Mouse (Mus musculus): ENCODE results near the gene Slc27a4.
A peak's percentile ranks its signal among the peaks of the same experiment; 100 is the strongest.
"Not testable (repeated sequence)": the region's sequence is repeated elsewhere in the genome, so short reads cannot be mapped to it uniquely, and the experiment has no call there.

Slc27a4 gene

GRCm38 (mm10) chr2:29802075-29802826 is at the start of gene Slc27a4:
Gene Slc27a4 (plus strand): TSS chr2:29802634.
- DNase-seq (ENCODE audit: extremely low read depth, low read depth) = peak; percentile 65

DNA sequence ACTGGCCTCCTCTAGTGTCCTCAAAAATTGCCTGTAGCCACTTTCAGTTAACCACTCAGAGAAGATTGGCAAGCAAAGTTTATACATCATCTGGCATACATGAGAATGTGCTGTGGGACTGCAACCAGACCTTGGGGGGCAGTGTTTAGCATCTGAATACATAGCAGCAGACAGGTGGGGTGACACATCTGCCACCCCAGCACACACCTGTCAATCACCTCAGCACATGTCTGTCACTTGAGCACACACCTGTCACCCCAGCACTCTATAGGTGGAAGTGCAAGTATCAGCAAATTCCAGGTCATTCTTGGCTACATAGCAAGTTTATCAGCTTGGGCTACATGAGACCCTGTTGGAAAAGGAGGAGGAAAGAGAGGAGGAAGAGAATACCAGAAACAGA is 46.7 kb upstream of the Slc27a4 start:
- DNase-seq (ENCODE audit: extremely low read depth, low read depth) = no peak

- DNase-seq (ENCODE audit: extremely low read depth, low read depth) = peak; percentile 20
These were observed 37.6 kb upstream of the Slc27a4 start for GRCm38 (mm10) chr2:29764831-29765230.

DNA sequence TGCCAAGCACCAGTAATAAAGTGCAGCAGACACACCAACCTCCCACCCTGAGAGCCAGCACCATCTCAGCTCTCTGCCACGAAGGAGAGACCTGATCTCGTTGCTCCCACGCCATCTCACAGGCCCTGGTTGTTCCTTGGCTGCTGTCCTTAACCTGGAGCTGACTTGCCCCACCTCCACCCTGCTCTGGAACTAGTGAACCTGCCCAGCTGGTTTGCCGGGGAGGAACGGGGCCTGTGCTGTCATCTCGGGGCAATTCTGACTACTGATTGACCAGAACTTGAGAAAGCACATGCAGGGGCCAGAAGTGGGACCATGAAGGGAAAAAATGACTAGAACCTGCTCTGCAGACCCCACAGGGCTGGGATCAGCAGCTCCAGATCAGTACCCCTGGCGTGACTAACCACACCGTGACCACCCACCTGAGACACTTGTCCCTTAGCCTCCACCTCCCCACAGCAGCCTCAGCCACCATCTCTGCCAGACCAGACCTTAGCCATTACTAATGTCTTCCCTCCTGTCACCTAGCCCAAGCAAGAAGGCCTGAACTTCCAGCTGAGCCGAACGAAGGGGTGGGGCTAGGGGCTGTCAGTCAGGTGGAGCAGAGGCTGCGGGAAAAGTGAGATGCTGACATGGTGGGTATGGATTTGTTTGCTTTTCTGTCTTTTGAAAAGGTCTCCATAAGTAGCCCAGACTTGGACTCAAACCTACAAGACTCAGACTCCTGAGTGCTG is 34.3 kb upstream of the Slc27a4 start:
- DNase-seq (ENCODE audit: extremely low read depth, low read depth) = no peak

DNA sequence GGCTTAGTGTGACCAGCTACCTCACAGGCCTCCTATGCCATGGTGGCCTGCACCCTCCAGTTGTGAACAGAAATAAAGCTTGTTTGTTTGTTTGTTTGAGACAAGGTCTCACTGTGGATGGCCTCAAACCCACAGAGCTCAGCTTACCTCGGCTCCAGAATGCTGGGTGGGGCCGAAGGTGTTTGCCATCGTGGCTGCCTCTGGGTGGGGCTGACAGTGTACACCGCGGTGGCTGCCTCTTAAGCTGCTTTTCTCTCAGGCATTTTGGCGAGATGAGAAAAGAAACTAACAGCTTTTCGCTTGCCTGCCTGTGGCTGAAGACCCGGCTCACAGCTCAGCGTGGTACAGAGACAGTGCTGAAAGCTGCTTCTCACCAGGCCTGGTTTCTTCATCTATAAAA is 33.5 kb upstream of the Slc27a4 start:
- no peak for DNase-seq (ENCODE audit: extremely low read depth, low read depth)

DNA sequence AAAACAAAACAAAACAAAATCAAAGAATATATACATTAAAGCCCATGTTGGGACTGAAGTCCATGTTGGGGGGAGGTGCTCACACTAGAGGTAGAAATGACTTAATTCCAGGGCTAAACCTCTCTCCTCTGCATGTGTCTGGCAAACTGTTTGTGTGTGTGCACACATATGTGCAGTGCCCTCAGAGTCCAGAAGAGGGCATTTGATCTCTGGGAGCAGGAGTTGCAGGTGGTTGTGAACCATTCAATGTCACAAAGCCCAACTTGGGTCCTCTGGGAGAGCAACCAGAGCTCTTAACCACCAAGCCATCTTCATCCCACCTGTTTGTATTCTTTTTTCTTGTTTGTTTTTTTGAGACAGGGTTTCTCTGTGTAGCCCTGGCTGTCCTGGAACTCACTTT is 32.3 kb upstream of the Slc27a4 start:
- DNase-seq (ENCODE audit: extremely low read depth, low read depth) = peak; percentile 22

DNA sequence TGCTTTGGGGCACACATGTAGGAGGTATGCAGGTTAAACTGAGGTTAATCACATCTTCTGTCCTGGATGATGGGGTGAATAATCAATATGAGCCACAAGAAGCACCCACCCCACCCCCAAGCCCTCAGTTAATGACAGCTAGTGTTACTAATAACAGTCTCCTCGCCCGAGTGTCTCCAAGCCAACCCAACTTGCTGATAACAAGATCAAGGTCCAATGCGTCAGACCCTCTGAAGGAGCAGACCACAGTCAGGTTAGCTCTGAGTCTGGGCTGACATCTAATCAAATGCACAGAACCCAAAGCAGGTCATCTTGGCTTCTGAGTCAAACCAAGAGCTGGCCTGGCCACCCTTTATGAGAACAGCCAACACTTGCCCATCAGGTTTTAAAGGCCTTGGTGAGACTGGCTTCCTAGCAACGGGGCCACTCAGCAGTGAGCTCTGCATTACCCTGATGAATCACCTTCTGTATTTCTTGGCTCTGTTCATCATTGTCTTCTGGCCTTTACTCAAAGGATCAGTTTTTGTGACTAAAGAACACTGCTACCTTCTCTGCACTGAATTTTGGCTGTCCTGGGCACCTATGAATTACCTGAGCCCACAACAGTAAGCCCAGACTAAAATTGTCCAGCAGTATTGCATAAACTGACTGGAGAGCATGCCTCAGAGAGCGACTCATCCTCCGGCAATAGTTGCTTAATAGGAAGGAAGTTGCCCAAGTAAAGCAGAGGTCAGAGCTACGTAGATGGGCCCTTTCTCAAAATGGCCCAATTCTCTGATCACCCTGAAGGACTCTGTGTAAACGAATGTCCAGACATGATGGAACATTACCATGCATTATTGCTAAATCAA is 30.6 kb upstream of the Slc27a4 start:
- DNase-seq (ENCODE audit: extremely low read depth, low read depth) = no peak

- no peak for DNase-seq (ENCODE audit: extremely low read depth, low read depth)
These were observed 29.1 kb upstream of the Slc27a4 start for GRCm38 (mm10) chr2:29773323-29773722.

- not testable (repeated sequence) for DNase-seq (ENCODE audit: extremely low read depth, low read depth)
These were observed 21.2 kb upstream of the Slc27a4 start for GRCm38 (mm10) chr2:29781256-29781655.

- DNase-seq (ENCODE audit: extremely low read depth, low read depth) = no peak
These were observed 18.1 kb upstream of the Slc27a4 start for GRCm38 (mm10) chr2:29784290-29784689.

DNA sequence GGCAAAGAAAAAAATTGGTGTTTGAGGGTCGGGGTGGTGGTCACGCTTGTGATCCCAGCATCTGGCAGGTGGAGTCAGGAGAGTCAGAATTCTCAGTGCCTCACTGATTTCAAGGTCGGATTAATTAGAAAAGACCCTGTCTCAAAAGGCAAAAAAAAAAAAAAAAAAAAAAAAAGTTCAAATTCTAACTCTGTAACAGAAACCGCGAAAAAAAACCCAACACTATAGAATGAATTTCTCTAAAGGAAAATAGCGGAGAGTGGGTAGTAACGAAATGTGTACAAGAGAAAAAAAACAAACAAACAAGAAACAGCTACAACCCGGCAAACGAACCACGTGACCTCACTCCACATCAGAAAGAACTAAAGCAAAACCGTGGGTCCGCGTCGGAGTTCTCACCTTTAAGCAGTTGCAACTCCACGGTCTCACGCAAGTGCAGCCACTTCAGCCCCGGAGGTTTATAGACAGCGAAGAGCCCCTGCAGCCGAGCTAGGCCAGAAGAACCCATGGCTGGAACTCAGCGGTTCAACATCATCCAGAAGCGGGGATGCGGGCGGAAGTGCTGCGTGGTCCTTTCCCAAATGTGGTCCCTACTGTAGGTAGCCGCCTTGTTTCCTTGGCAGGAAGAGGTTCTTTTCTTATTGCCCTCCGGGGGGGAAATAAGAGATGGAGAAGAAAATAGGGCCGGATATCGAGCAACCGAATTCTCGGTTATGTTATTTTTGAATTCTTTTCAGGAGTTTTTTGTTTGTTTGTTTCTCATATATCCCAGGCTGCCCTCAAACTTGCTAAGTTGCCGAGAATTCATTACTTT is 15.1 kb upstream of the Slc27a4 start, which contains the start of gene Coq4:
Coq4 (plus strand) TSS at position 390 of the 814 bp plus-strand sequence.
- DNase-seq (ENCODE audit: extremely low read depth, low read depth) = peak; percentile 92

DNA sequence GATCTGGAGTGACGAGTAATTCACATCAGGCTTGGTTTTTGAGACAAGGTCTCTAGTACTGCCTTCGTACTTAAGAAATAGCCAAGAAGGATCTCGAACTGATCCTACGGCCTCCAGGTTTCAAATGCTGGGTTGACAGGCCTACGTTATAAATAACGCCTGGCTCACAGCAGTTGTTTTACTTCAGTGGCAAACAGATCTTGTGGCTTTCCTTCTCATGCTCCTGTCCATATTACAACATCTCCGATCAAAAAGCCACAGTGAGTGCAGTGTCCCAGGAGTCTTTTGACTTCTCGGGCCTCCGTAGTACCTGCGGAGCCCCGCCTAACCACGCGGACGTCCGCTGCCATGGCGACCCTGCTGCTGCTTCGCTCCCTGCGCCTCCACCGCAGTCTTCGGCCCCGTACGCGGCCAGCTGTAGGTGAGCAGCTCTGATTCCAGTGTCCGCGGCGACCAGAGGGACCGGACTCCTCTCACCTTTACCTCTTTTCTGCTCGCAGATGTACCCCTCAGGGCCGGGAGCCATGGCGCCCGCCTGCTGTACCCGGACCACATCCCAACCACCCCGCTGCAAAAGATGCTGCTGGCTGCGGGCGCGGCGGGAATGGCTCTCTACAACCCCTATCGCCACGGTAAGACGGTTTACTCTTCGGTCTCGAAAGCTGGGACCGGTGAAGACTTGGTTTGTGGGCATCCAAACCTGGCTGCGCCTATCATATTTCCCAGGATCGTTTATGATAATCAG is 14.3 kb upstream of the Slc27a4 start, which contains the start of gene Trub2:
Trub2 (minus strand) TSS at position 566 of the 745 bp plus-strand sequence.
- peak; percentile 74 for DNase-seq (ENCODE audit: extremely low read depth, low read depth)

DNA sequence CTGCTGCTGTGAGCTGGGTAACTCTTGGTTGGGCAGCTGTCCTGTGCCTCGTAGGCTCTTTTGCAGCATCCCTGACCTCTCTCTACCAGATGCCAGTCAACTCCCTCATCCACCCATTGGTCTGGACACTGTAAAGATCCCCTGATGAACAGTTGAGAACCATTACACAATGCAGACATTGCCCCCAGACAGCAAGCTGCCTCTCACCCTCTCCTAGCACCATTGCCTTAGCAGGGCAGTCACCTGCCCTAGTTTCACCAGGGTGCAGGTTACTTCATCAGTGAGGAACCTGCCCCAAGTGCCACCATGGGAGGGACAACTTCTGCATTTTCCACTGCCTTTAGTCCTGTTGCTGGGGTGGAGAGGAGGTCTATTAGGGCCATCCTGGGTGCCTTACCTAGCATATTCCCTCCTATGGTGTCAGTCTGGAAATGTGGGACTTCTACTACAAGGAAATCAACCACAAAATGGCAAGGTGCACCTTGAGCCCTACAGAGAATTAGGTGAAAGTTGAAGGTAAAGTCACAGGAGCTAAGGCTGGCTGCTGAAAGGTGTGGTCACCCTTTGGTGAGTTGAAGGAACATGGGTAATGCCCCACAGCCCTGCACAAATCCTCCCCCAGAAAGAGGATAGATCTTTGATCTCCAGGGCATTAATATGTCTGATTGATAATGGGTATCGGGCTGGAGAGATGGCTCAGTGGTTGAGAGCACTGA is 9.5 kb upstream of the Slc27a4 start:
- no peak for DNase-seq (ENCODE audit: extremely low read depth, low read depth)

GRCm38 (mm10) chr2:29802827-29803201 is 380 bp downstream of the Slc27a4 start:
- DNase-seq (ENCODE audit: extremely low read depth, low read depth) = no peak

DNA sequence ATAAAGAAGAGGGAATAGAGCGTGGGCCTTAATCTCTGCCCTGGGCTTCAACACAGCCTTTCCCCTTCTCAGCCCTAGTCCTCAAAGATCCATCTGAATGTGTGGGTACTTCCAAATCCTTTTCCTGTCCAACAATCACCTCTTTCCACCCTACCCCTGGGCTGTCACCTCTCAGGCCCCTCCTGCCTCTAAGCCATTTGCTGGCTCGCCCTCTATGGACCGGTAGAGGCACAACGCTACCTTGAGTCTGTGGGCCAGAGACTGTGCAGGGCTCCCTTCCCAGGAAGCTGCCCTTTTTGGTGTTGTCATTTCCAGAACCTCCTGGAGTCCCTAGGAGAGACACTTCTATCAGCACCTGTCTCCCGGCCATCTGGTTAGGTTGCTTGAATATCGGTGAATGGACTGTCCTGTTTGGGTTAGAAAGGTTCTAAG is 982 bp downstream of the Slc27a4 start:
- DNase-seq (ENCODE audit: extremely low read depth, low read depth) = peak; percentile 9

GRCm38 (mm10) chr2:29815678-29816371 is 13.4 kb downstream of the Slc27a4 start:
- no peak for DNase-seq (ENCODE audit: extremely low read depth, low read depth)

- peak; percentile 52 for DNase-seq (ENCODE audit: extremely low read depth, low read depth)
These were observed 15.2 kb downstream of the Slc27a4 start for GRCm38 (mm10) chr2:29817426-29818232.

- DNase-seq (ENCODE audit: extremely low read depth, low read depth) = no peak
These were observed 16.9 kb downstream of the Slc27a4 start for GRCm38 (mm10) chr2:29819363-29819762.

Measured in MEL-GATA-1-ER (cell line).